Mouse (Mus musculus): ENCODE data around the gene Fgfr2. TPM values are rescaled to one million over a fixed set of nuclear protein-coding genes. Genes with fewer than 3 reads are reported as not detected.
A peak's percentile ranks its signal among the peaks of the same experiment; 100 is the strongest.

The Fgfr2 gene
- total and polyA plus RNA-seq, 2 experiments from 2014 or later = 12.1 to 32.6 TPM

GRCm38 (mm10) chr7:132169419-132170169 is 953.6 kb downstream of the Fgfr2 start:
- H3K36me3 ChIP-seq (ENCODE audit: insufficient read depth, low read length) = no peaks in the 10 kb centered on the region
- no peak overlapping the region for H3K4me3 ChIP-seq (ENCODE audit: low read depth, low read length)
- H3K27me3 ChIP-seq (ENCODE audit: insufficient read depth, low read length) = no peaks in the 10 kb centered on the region
- no peak overlapping the region for H3K4me2 ChIP-seq (ENCODE audit: low read depth, low read length, poor library complexity, severe bottlenecking)
- no peak for TF ChIP-seq CTCF (IDR thresholded peaks at IDR 0.05)
- no peak overlapping the region for H3K9ac ChIP-seq (replicated peaks; ENCODE audit: low read length, poor library complexity, severe bottlenecking)
- WGBS = 40% methylated on average over 7 of the region's 7 CpGs
- peaks cover 6% of the 10 kb centered on the region for H3K4me1 ChIP-seq (ENCODE audit: insufficient read depth, low read length)
- DNase-seq (ENCODE audit: low spot score) (peak; percentile 39), ATAC-seq (ENCODE audit: low FRiP score) (no peak)
- H3K27ac ChIP-seq (ENCODE audit: low read depth, low read length) = no peak overlapping the region; the same call in 1 of the 2 replicates
- no peaks in the 10 kb centered on the region for H3K9me3 ChIP-seq (ENCODE audit: low read length)

GRCm38 (mm10) chr7:132167239-132167638 is 955.9 kb downstream of the Fgfr2 start:
- Histone ChIP-seq H3K27me3 (ENCODE audit: insufficient read depth, low read length) (no peaks in the 10 kb centered on the region), H3K9me3 (ENCODE audit: low read length) (no peaks in the 10 kb centered on the region), H3K27ac (ENCODE audit: low read depth, low read length) (no peak overlapping the region), H3K9ac (replicated peaks; ENCODE audit: low read length, poor library complexity, severe bottlenecking) (no peak overlapping the region), H3K4me1 (ENCODE audit: insufficient read depth, low read length) (peaks cover under 1% of the 10 kb centered on the region; the same call in 1 of the 2 replicates), H3K36me3 (ENCODE audit: insufficient read depth, low read length) (no peaks in the 10 kb centered on the region), H3K4me3 (ENCODE audit: low read depth, low read length) (no peak overlapping the region), H3K4me2 (ENCODE audit: low read depth, low read length, poor library complexity, severe bottlenecking) (no peak overlapping the region)
- WGBS = 79% methylated on average over 4 of the region's 4 CpGs
- DNase-seq (ENCODE audit: low spot score) = peak; percentile 19
- ATAC-seq (ENCODE audit: low FRiP score) = no peak
- TF ChIP-seq CTCF (IDR thresholded peaks at IDR 0.05) = no peak

GRCm38 (mm10) chr7:132162254-132162653 is 960.9 kb downstream of the Fgfr2 start:
- Histone ChIP-seq H3K4me2 (ENCODE audit: low read depth, low read length, poor library complexity, severe bottlenecking) (no peak overlapping the region), H3K36me3 (ENCODE audit: insufficient read depth, low read length) (no peaks in the 10 kb centered on the region), H3K9ac (replicated peaks; ENCODE audit: low read length, poor library complexity, severe bottlenecking) (no peak overlapping the region), H3K27me3 (ENCODE audit: insufficient read depth, low read length) (no peaks in the 10 kb centered on the region), H3K4me3 (ENCODE audit: low read depth, low read length) (no peak overlapping the region), H3K9me3 (ENCODE audit: low read length) (no peaks in the 10 kb centered on the region), H3K4me1 (ENCODE audit: insufficient read depth, low read length) (peaks cover 5% of the 10 kb centered on the region; the same call in 1 of the 2 replicates), H3K27ac (ENCODE audit: low read depth, low read length) (no peak overlapping the region)
- DNase-seq (ENCODE audit: low spot score) (peak; percentile 27), ATAC-seq (ENCODE audit: low FRiP score) (peak; percentile 34; the same call in 1 of the 2 replicates)
- TF ChIP-seq CTCF (IDR thresholded peaks at IDR 0.05) = no peak
- 54% methylated on average over 3 of the region's 3 CpGs for WGBS

- Histone ChIP-seq H3K4me1 (ENCODE audit: insufficient read depth, low read length) (peaks cover 17% of the 10 kb centered on the region; the same call in 1 of the 2 replicates), H3K9me3 (ENCODE audit: low read length) (no peaks in the 10 kb centered on the region), H3K9ac (replicated peaks; ENCODE audit: low read length, poor library complexity, severe bottlenecking) (no peak overlapping the region), H3K27me3 (ENCODE audit: insufficient read depth, low read length) (no peaks in the 10 kb centered on the region; the same call in 1 of the 2 replicates), H3K36me3 (ENCODE audit: insufficient read depth, low read length) (no peaks in the 10 kb centered on the region), H3K4me2 (ENCODE audit: low read depth, low read length, poor library complexity, severe bottlenecking) (no peak overlapping the region), H3K4me3 (ENCODE audit: low read depth, low read length) (no peak overlapping the region), H3K27ac (ENCODE audit: low read depth, low read length) (peak overlapping the region; percentile 34)
- ATAC-seq (ENCODE audit: low FRiP score) = peak; percentile 41; the same call in 1 of the 2 replicates
- TF ChIP-seq CTCF (IDR thresholded peaks at IDR 0.05) = no peak
- WGBS = 38% methylated on average over 9 of the region's 9 CpGs
- peak; percentile 67 for DNase-seq (ENCODE audit: low spot score)
These were observed 964.7 kb downstream of the Fgfr2 start for GRCm38 (mm10) chr7:132158321-132159025.

GRCm38 (mm10) chr7:132154368-132154961 is 968.7 kb downstream of the Fgfr2 start, which contains the start of gene Cpxm2:
Cpxm2 (minus strand) TSS chr7:132154739.
- DNase-seq (ENCODE audit: low spot score) (peak; percentile 28), ATAC-seq (ENCODE audit: low FRiP score) (no peak)
- H3K4me2 ChIP-seq (ENCODE audit: low read depth, low read length, poor library complexity, severe bottlenecking) = peak within 1 kb of the TSS; percentile 62
- H3K27ac ChIP-seq (ENCODE audit: low read depth, low read length) = no peak within 1 kb of the TSS
- no peaks in the 10 kb centered on the region for H3K36me3 ChIP-seq (ENCODE audit: insufficient read depth, low read length)
- TF ChIP-seq CTCF (IDR thresholded peaks at IDR 0.05) = no peak
- H3K4me3 ChIP-seq (ENCODE audit: low read depth, low read length) = peak within 1 kb of the TSS; percentile 31
- peak within 1 kb of the TSS; percentile 36 for H3K9ac ChIP-seq (replicated peaks; ENCODE audit: low read length, poor library complexity, severe bottlenecking)
- no peaks in the 10 kb centered on the region; the same call in 1 of the 2 replicates for H3K27me3 ChIP-seq (ENCODE audit: insufficient read depth, low read length)
- no peaks in the 10 kb centered on the region for H3K9me3 ChIP-seq (ENCODE audit: low read length)
- peaks cover 17% of the 10 kb centered on the region; the same call in 1 of the 2 replicates for H3K4me1 ChIP-seq (ENCODE audit: insufficient read depth, low read length)
- 3% methylated on average over 43 of the region's 43 CpGs for WGBS

Measured in midbrain, postnatal 0 days (tissue).